21 mouse cellular contexts compared by ENCODE assay signal in genomic region chr3:90605736-90606135, GRCm38 (mm10). TPM values are rescaled to one million over a fixed set of nuclear protein-coding genes. Genes with fewer than 3 reads are reported as not detected.
DNase-seq lines count a peak whose midpoint lies in the region; ATAC-seq and TF ChIP-seq lines count a peak whose summit lies in the region.
"Had no signal": no experiment of that assay in that cellular context is flagged by ENCODE, and none has a peak within 500 bp of the region (broad histone marks: within the 10 kb centered on the region; RNA-seq: fewer than 3 reads in every experiment).

No protein-coding gene starts in this region.

- H3K9me3 ChIP-seq in kidney, postnatal 0 days (replicated peaks; ENCODE audit: low read length), result no peaks in the 10 kb centered on the region
- H3K9me3 ChIP-seq in embryonic facial prominence, embryonic 11.5 days (replicated peaks; ENCODE audit: control insufficient read depth, low read length), result no peaks in the 10 kb centered on the region
- H3K9me3 ChIP-seq: heart, embryonic 12.5 days; liver, embryonic 13.5 days had no signal

- ATAC-seq in kidney, postnatal 0 days (replicated peaks; ENCODE audit: low FRiP score, low read depth), result no peak
- no peak for ATAC-seq in embryonic facial prominence, embryonic 11.5 days (replicated peaks; ENCODE audit: insufficient number of reproducible peaks, low FRiP score, low TSS enrichment, low read depth)

- no peak overlapping the region for H3K4me2 ChIP-seq in kidney, postnatal 0 days (ENCODE audit: low read length)
- H3K4me2 ChIP-seq in embryonic facial prominence, embryonic 11.5 days (ENCODE audit: low read depth, low read length), result no peak overlapping the region
- H3K4me2 ChIP-seq in myocyte (ENCODE audit: low read depth), result peak overlapping the region; percentile 97
- H3K4me2 ChIP-seq: heart, embryonic 12.5 days; liver, embryonic 13.5 days had no signal

- 80% methylated on average over 2 of the region's 2 CpGs for WGBS in kidney, postnatal 0 days
- WGBS in embryonic facial prominence, embryonic 11.5 days, result 72% methylated on average over 2 of the region's 2 CpGs

- no peak for TF ChIP-seq CTCF in kidney, postnatal 0 days (IDR thresholded peaks at IDR 0.05; ENCODE audit: low read depth)
- TF ChIP-seq CTCF in embryonic fibroblast, embryonic 13.5 days (IDR thresholded peaks at IDR 0.05; ENCODE audit: borderline replicate concordance, insufficient read depth, low read length), result no peak

- no peaks in the 10 kb centered on the region for H3K36me3 ChIP-seq in kidney, postnatal 0 days (ENCODE audit: insufficient read depth, low read length)
- no peaks in the 10 kb centered on the region for H3K36me3 ChIP-seq in embryonic facial prominence, embryonic 11.5 days (replicated peaks; ENCODE audit: control insufficient read depth, insufficient read depth, low read depth, low read length)
- no peaks in the 10 kb centered on the region for H3K36me3 ChIP-seq in myocyte (ENCODE audit: control insufficient read depth, insufficient read depth)
- H3K36me3 ChIP-seq: heart, embryonic 12.5 days; liver, embryonic 13.5 days had no signal

- peaks cover 3% of the 10 kb centered on the region; the same call in 1 of the 2 replicates for H3K4me1 ChIP-seq in kidney, postnatal 0 days (replicated peaks; ENCODE audit: insufficient read depth, low read length)
- no peaks in the 10 kb centered on the region; the same call in 1 of the 2 replicates for H3K4me1 ChIP-seq in embryonic facial prominence, embryonic 11.5 days (ENCODE audit: control insufficient read depth, insufficient read depth, low read length)
- peaks cover 34% of the 10 kb centered on the region for H3K4me1 ChIP-seq in embryonic fibroblast, embryonic 13.5 days (ENCODE audit: control insufficient read depth, insufficient read depth, low read length)

- H3K4me3 ChIP-seq in kidney, postnatal 0 days (replicated peaks; ENCODE audit: low read depth, low read length), result no peak overlapping the region
- H3K4me3 ChIP-seq in embryonic facial prominence, embryonic 11.5 days (ENCODE audit: low read depth, low read length), result no peak overlapping the region
- no peak overlapping the region for H3K4me3 ChIP-seq in embryonic fibroblast, embryonic 13.5 days (ENCODE audit: insufficient read depth, low read length)
- peak overlapping the region; percentile 41 for H3K4me3 ChIP-seq in myocyte
- H3K4me3 ChIP-seq: heart, embryonic 12.5 days; liver, embryonic 13.5 days had no signal

- no peak for DNase-seq in kidney, postnatal 0 days (ENCODE audit: low spot score)
- DNase-seq in kidney, postnatal 14 days, result no peak
- DNase-seq in embryonic facial prominence, embryonic 11.5 days (ENCODE audit: low spot score), result no peak
- no peak for DNase-seq in layer of hippocampus, adult 9-11 months
- DNase-seq in left cerebral cortex, adult 18-20 months (ENCODE audit: low spot score in 2 of 2), result no peak
- DNase-seq: adrenal gland, adult 8-10 months; cerebellum, adult 11-12 months; gastrocnemius, postnatal 36 days; layer of hippocampus, postnatal 36 days; liver, embryonic 13.5 days; lung, postnatal 4 days; midbrain, embryonic 14.5 days; right cerebral cortex, postnatal 25 days had no signal

- 0 out of 2 replicates have a peak overlapping the region, but pooled peaks have one; percentile 21 for H3K27ac ChIP-seq in kidney, postnatal 0 days
- H3K27ac ChIP-seq in embryonic facial prominence, embryonic 11.5 days (replicated peaks; ENCODE audit: low read depth, low read length), result peak overlapping the region; percentile 69
- H3K27ac ChIP-seq in embryonic fibroblast, embryonic 13.5 days (ENCODE audit: insufficient read depth, low read length), result peak overlapping the region; percentile 97
- H3K27ac ChIP-seq: liver, embryonic 13.5 days had no signal

- H3K27me3 ChIP-seq in kidney, postnatal 0 days (ENCODE audit: insufficient read depth, low read length), result no peaks in the 10 kb centered on the region
- H3K27me3 ChIP-seq in embryonic facial prominence, embryonic 11.5 days (ENCODE audit: control insufficient read depth, insufficient read depth, low read length), result no peaks in the 10 kb centered on the region
- H3K27me3 ChIP-seq in myocyte (ENCODE audit: control insufficient read depth, insufficient read depth, insufficient read length), result no peaks in the 10 kb centered on the region
- H3K27me3 ChIP-seq: heart, embryonic 12.5 days; liver, embryonic 13.5 days had no signal

- no peak overlapping the region for H3K9ac ChIP-seq in kidney, postnatal 0 days (ENCODE audit: low read depth, low read length)
- no peak overlapping the region for H3K9ac ChIP-seq in embryonic facial prominence, embryonic 11.5 days (replicated peaks; ENCODE audit: low read length)
- H3K9ac ChIP-seq: heart, embryonic 12.5 days; liver, embryonic 13.5 days had no signal

- no peak overlapping the region for H3ac ChIP-seq in myocyte (ENCODE audit: control insufficient read depth, insufficient read length)

- no peak; the same call in 1 of the 2 replicates for TF ChIP-seq POLR2A in embryonic fibroblast, embryonic 13.5 days (IDR thresholded peaks at IDR 0.05; ENCODE audit: low read depth, low read length)
- no peak for TF ChIP-seq POLR2A in myocyte (IDR thresholded peaks at IDR 0.05; ENCODE audit: insufficient read length, low read depth)

- H3K79me2 ChIP-seq in myocyte (ENCODE audit: control insufficient read depth, insufficient read depth), result peaks cover 31% of the 10 kb centered on the region

TF ChIP-seq in myocyte, 11 proteins besides CTCF, POLR2A, EP300 and RAD21:
- TF ChIP-seq USF1 (IDR thresholded peaks at IDR 0.05; ENCODE audit: low read depth) (no peak), POLR2AphosphoS2 (IDR thresholded peaks at IDR 0.05; ENCODE audit: insufficient read length, low read depth) (peak; percentile 6), MAX (IDR thresholded peaks at IDR 0.05; ENCODE audit: low read depth) (no peak), MYOG (IDR thresholded peaks at IDR 0.05; ENCODE audit: control insufficient read depth in 1 of 3, insufficient read depth in 1 of 3, insufficient read length in 2 of 3, low read depth in 2 of 3) (no peak), TCF3 (IDR thresholded peaks at IDR 0.05; ENCODE audit: insufficient read length, low read depth) (no peak)

RNA-seq across cellular contexts. Expression of gene S100a4, which starts 2.2 kb away (rescaled TPM):
- polyA plus RNA-seq in kidney, postnatal 0 days (2015; fragmentation: Nextera tagmentation; extraction: Ambion mirVana), result 11.5 and 18.3 TPM in 2 replicates
- polyA plus RNA-seq in embryonic facial prominence, embryonic 11.5 days (2014; fragmentation: Nextera tagmentation; extraction: Ambion mirVana), result 3.4 and 3.9 TPM in 2 replicates
- polyA plus RNA-seq in embryonic fibroblast, embryonic 13.5 days (2011; ENCODE audit: insufficient read length, low read depth, missing spikeins), result 454 and 1,115 TPM in 2 replicates
- 3,627 TPM for polyA plus RNA-seq in myocyte (2012; fragmentation: generic; extraction: Trizol)
- total RNA-seq in left cerebral cortex, adult 18-20 months (2021), result 1 to 10 TPM; 2.9 to 4.5 TPM
- polyA plus RNA-seq: neural tube, embryonic 11.5 days had no signal

RNA-seq across cellular contexts. Expression of gene S100a5, which starts 2.6 kb away (rescaled TPM):
- polyA plus RNA-seq in kidney, postnatal 0 days (2015; fragmentation: Nextera tagmentation; extraction: Ambion mirVana), result 0.77 and 1.4 TPM in 2 replicates
- polyA plus RNA-seq in embryonic facial prominence, embryonic 11.5 days (2014; fragmentation: Nextera tagmentation; extraction: Ambion mirVana), result not detected in 2 replicates
- not detected in 2 replicates for polyA plus RNA-seq in embryonic fibroblast, embryonic 13.5 days (2011; ENCODE audit: insufficient read length, low read depth, missing spikeins)
- 0.19 TPM for polyA plus RNA-seq in myocyte (2012; fragmentation: generic; extraction: Trizol)
- total RNA-seq in left cerebral cortex, adult 18-20 months (2021), result not detected
- total RNA-seq: adrenal gland, adult 8-10 months; common myeloid progenitor, adult 5-6 weeks; heart, postnatal 36 days; layer of hippocampus, postnatal 36 days had no signal
- polyA plus RNA-seq: brain, embryonic 14.5 days; heart, embryonic 12.5 days; large intestine, adult 2 months; liver, embryonic 13.5 days; midbrain, embryonic 14.5 days; neural tube, embryonic 11.5 days had no signal

RNA-seq across cellular contexts. Expression of gene Gm42674, which starts 4.0 kb away (rescaled TPM):
- polyA plus RNA-seq in kidney, postnatal 0 days (2015; fragmentation: Nextera tagmentation; extraction: Ambion mirVana), result not detected in 2 replicates
- not detected in 2 replicates for polyA plus RNA-seq in embryonic facial prominence, embryonic 11.5 days (2014; fragmentation: Nextera tagmentation; extraction: Ambion mirVana)
- polyA plus RNA-seq in embryonic fibroblast, embryonic 13.5 days (2011; ENCODE audit: insufficient read length, low read depth, missing spikeins), result 3.5 TPM in 1 of 2 replicates, not detected in the other
- polyA plus RNA-seq in myocyte (2012; fragmentation: generic; extraction: Trizol), result 0.89 TPM
- not detected for total RNA-seq in left cerebral cortex, adult 18-20 months (2021)
- total RNA-seq: adrenal gland, adult 8-10 months; common myeloid progenitor, adult 5-6 weeks; gastrocnemius, postnatal 36 days; heart, postnatal 36 days; layer of hippocampus, postnatal 36 days had no signal
- polyA plus RNA-seq: brain, embryonic 14.5 days; heart, embryonic 12.5 days; large intestine, adult 2 months; liver, embryonic 13.5 days; midbrain, embryonic 14.5 days; neural tube, embryonic 11.5 days had no signal

RNA-seq across cellular contexts. Expression of gene S100a6, which starts 6.9 kb away (rescaled TPM):
- polyA plus RNA-seq in kidney, postnatal 0 days (2015; fragmentation: Nextera tagmentation; extraction: Ambion mirVana), result 395 and 525 TPM in 2 replicates
- polyA plus RNA-seq in embryonic facial prominence, embryonic 11.5 days (2014; fragmentation: Nextera tagmentation; extraction: Ambion mirVana), result 23.7 and 25.3 TPM in 2 replicates
- 3,458 and 7,173 TPM in 2 replicates for polyA plus RNA-seq in embryonic fibroblast, embryonic 13.5 days (2011; ENCODE audit: insufficient read length, low read depth, missing spikeins)
- 2,472 TPM for polyA plus RNA-seq in myocyte (2012; fragmentation: generic; extraction: Trizol)
- total RNA-seq in left cerebral cortex, adult 18-20 months (2021), result 10 to 100 TPM; 30.8 to 37.4 TPM

RNA-seq across cellular contexts. Expression of gene S100a2, which starts 15.7 kb away (rescaled TPM):
- polyA plus RNA-seq in kidney, postnatal 0 days (2015; fragmentation: Nextera tagmentation; extraction: Ambion mirVana), result not detected in 2 replicates
- not detected in 2 replicates for polyA plus RNA-seq in embryonic facial prominence, embryonic 11.5 days (2014; fragmentation: Nextera tagmentation; extraction: Ambion mirVana)
- not detected in 2 replicates for polyA plus RNA-seq in embryonic fibroblast, embryonic 13.5 days (2011; ENCODE audit: insufficient read length, low read depth, missing spikeins)
- not detected for polyA plus RNA-seq in myocyte (2012; fragmentation: generic; extraction: Trizol)
- total RNA-seq in left cerebral cortex, adult 18-20 months (2021), result not detected
- total RNA-seq: adrenal gland, adult 8-10 months; common myeloid progenitor, adult 5-6 weeks; gastrocnemius, postnatal 36 days; heart, postnatal 36 days; layer of hippocampus, postnatal 36 days had no signal
- polyA plus RNA-seq: brain, embryonic 14.5 days; heart, embryonic 12.5 days; large intestine, adult 2 months; liver, embryonic 13.5 days; midbrain, embryonic 14.5 days; neural tube, embryonic 11.5 days had no signal

Comparison
In these comparisons a context has a peak if more than half of its experiments do, and no peak if none do; other contexts are left out.
1. H3K27ac ChIP-seq: peak in every context shown above with its lines; median percentile 97 in embryonic fibroblast, embryonic 13.5 days; 69 in embryonic facial prominence, embryonic 11.5 days; 21 in kidney, postnatal 0 days.
2. RNA of gene S100a4, which starts 2.2 kb away (polyA plus RNA-seq): 3,627 TPM in myocyte (single experiment) and 454 to 1,115 TPM in embryonic fibroblast, embryonic 13.5 days; 11.5 to 18.3 TPM in kidney, postnatal 0 days and 3.4 to 3.9 TPM in embryonic facial prominence, embryonic 11.5 days; every median in the first group is over 10 times any median in the second.